Mouse (Mus musculus) stomach, postnatal 0 days (tissue): ENCODE measurements around the gene Inf2. TPM values are rescaled to one million over a fixed set of nuclear protein-coding genes. Genes with fewer than 3 reads are reported as not detected.
A peak's percentile ranks its signal among the peaks of the same experiment; 100 is the strongest.

Experiments used
- ATAC-seq: fragments of 200-750 bp; cut with Nextera tagmentation; 2 replicates; pipeline ENCODE4 v1.8.0; 2017; ENCODE audit not compliant: low FRiP score, low TSS enrichment
- DNase-seq: peaks from one replicate; pipeline ENCODE4 v3.0.0-alpha.2; 2016; ENCODE audit warnings: low spot score
- H3K27ac ChIP-seq: fragments of 300-500 bp; sonication (generic); replicated peaks from 2 replicates; pipeline ENCODE4 v1.5.1; 2014; ENCODE audit warnings: mild to moderate bottlenecking, control low read depth
- H3K27me3 ChIP-seq: fragments of 300-500 bp; sonication (generic); 2 replicates; pipeline ENCODE4 v1.6.1; 2014; ENCODE audit warnings: low read length; ENCODE audit not compliant: control insufficient read depth, insufficient read depth
- H3K36me3 ChIP-seq: fragments of 300-500 bp; sonication (generic); 2 replicates; pipeline ENCODE4 v1.6.1; 2014; ENCODE audit warnings: low read length, mixed read lengths; ENCODE audit not compliant: control insufficient read depth, insufficient read depth
- H3K4me1 ChIP-seq: fragments of 300-500 bp; sonication (generic); replicated peaks from 2 replicates; pipeline ENCODE4 v1.6.1; 2014; ENCODE audit warnings: antibody characterized with exemption; ENCODE audit not compliant: control insufficient read depth, insufficient read depth
- H3K4me2 ChIP-seq: fragments of 300-500 bp; sonication (generic); replicated peaks from 2 replicates; pipeline ENCODE4 v1.6.1; 2014; ENCODE audit warnings: low read depth, mild to moderate bottlenecking, control low read depth, moderate library complexity
- H3K4me3 ChIP-seq: fragments of 300-500 bp; sonication (generic); 2 replicates; pipeline ENCODE4 v1.5.1; 2014; ENCODE audit warnings: low read depth, low read length, control low read depth
- H3K9ac ChIP-seq: fragments of 300-500 bp; sonication (generic); 2 replicates; pipeline ENCODE4 v1.6.1; 2014; ENCODE audit warnings: mild to moderate bottlenecking, low read length, control low read depth, mixed read lengths
- H3K9me3 ChIP-seq: fragments of 300-500 bp; sonication (generic); 2 replicates; pipeline ENCODE4 v1.6.1; 2016; ENCODE audit warnings: low read length; ENCODE audit not compliant: control insufficient read depth
- CTCF ChIP-seq: IDR thresholded peaks from 2 replicates; pipeline ENCODE4 v1.5.1; 2016; ENCODE audit warnings: antibody characterized with exemption, low read depth, mild to moderate bottlenecking, moderate library complexity
- EP300 ChIP-seq: optimal IDR thresholded peaks from 2 replicates; pipeline ENCODE3; 2016; ENCODE audit warnings: antibody characterized with exemption
- WGBS: fragments of 180-500 bp; shearing (Covaris S2); extraction: QIAGEN DNeasy Blood & Tissue Kit; methylation state at CpG from one replicate; pipeline ENCODE4 v1.1.7; 2014; 5-methylcytosine and 5-hydroxymethylcytosine counted together
- polyA plus RNA-seq: library from polyadenylated mRNA; unstranded; fragments of >200 nt; fragmentation: Nextera tagmentation; extraction: Ambion mirVana; gene quantifications from 2 replicates; pipeline ENCODE4 v1.2.1, GENCODE M21; 2015

Gene Inf2
- polyA plus RNA-seq, 1 experiment from 2014 or later: 1.5 TPM

DNA sequence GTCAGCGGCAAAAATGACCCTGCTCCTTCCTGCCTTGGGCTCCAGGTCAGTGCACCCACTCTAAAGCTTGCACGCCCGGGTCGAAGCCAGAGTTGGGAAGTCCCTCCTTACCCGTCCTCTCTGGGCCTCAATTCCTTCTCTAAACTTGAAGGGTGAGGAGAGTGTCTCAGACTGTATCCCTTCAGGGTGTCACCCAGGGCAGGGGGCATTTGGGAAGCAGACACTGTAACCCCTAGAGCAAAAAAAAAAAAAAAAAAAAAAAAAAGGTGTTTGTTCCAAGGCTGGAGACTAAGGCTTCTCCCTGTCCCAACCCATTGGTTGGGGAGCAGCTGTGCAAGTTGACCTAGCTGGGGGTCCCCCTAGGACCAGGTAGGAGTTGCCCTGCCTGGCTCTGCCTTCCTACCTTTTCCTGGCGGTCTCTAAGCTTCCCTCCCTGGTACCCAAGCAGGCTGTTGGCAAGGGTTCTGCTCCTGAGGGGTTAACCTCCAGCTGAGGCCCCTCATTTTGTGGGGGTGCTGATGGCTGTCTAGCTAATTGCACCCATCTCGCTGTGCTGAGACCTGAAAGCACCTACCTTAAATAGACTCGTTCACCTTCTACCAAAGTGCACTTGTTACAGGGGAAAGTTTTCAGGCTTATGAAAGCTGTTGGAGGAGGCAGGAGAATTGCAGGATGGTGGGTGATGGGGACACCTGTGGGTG is 1.1 kb downstream of the Inf2 start:
- Histone ChIP-seq H3K27me3 (no peaks in the 10 kb centered on the region), H3K4me2 (peak overlapping the region; percentile 78), H3K36me3 (no peaks in the 10 kb centered on the region), H3K9me3 (no peaks in the 10 kb centered on the region), H3K4me3 (peak overlapping the region; percentile 50), H3K4me1 (peaks cover 5% of the 10 kb centered on the region), H3K9ac (0 out of 2 replicates have a peak overlapping the region, but pooled peaks have one; percentile 68), H3K27ac (no peak overlapping the region)
- ATAC-seq: no peak
- no peak for DNase-seq
- WGBS: 52% methylated on average over 8 of the region's 8 CpGs
- TF ChIP-seq CTCF: no peak
- no peak for TF ChIP-seq EP300

DNA sequence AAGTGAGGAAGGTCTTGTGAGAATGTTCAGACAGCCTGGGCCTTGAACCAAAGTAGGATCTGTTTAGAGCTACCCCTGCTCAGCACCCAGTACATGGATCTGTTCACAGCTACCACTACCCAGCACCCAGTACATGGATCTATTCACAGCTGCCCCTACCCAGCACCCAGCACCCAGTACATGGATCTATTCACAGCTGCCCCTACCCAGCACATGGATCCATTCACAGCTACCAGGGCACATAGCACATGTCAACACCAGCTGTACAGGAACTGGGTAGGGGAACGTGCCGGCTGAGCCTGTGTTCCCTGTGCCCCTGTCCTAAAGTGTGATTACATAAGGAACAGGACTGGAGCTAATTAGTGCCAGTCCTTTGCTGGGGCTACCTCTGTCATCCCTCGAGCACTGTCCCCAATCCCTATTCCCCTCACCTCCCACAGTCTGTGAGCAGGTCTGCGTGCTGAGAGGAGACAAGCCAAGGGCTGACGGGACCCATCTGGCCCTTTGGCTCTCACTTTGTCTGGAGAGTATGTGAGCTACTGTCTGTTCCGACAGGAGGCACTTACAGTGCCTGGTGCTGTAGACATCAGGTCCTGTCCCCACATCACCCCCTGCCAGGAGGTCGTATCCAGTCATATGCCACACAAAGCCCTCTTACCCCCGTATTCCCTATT is 2.1 kb downstream of the Inf2 start:
- Histone ChIP-seq H3K27me3 (no peaks in the 10 kb centered on the region), H3K36me3 (no peaks in the 10 kb centered on the region), H3K4me2 (no peak overlapping the region), H3K4me3 (no peak overlapping the region), H3K27ac (no peak overlapping the region), H3K9me3 (no peaks in the 10 kb centered on the region), H3K9ac (no peak overlapping the region), H3K4me1 (peaks cover 8% of the 10 kb centered on the region)
- WGBS: 80% methylated on average over 8 of the region's 8 CpGs
- ATAC-seq (no peak), DNase-seq (no peak)
- no peak for TF ChIP-seq EP300
- TF ChIP-seq CTCF: no peak

DNA sequence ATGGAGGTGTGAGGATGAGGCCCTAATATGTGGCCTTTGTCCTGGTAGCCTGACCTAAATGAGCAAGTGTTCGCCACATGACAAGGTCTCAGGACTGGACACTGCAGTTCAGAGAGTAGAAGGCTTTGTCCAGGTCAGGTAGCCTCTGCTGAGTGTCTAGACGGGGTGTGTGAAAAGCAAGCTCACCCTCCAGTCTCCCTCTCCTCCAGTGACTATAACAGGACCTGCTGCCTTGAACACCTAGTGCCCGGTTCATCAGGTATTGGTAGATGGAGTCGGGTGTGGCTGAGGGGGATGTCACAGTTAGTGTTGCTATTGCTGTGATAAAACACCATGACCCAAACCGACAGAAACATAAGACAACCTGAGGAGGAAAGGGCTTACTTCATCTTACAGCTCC is 2.7 kb downstream of the Inf2 start:
- WGBS: 83% methylated on average over 5 of the region's 5 CpGs
- no peak for ATAC-seq
- H3K4me1 ChIP-seq: peaks cover 8% of the 10 kb centered on the region

DNA sequence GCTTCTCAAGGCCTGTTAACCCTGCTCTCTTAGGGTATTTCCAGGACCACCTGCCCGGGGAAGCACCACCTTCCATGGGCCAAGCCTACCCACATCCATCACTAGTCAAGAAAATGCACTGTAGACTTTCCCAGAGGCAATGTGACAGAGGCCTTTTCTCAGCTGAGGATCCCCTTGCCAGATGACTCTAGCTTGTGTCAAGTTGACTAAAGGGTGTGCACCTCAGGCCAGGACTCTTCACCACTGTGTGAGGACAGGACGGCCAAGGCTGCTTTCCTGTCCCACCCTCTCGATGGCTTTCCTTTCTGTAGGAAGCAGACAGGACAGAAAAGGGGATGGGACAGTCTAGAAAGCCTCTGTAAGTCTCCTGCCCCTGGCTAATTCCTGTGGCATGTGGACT is 3.1 kb downstream of the Inf2 start:
- Histone ChIP-seq H3K4me1 (peaks cover 8% of the 10 kb centered on the region), H3K9me3 (no peaks in the 10 kb centered on the region), H3K4me2 (no peak overlapping the region), H3K36me3 (no peaks in the 10 kb centered on the region), H3K27ac (no peak overlapping the region), H3K9ac (no peak overlapping the region), H3K4me3 (no peak overlapping the region), H3K27me3 (no peaks in the 10 kb centered on the region)
- ATAC-seq: no peak
- 87% methylated on average over 3 of the region's 3 CpGs for WGBS
- DNase-seq: no peak
- TF ChIP-seq CTCF: no peak
- TF ChIP-seq EP300: no peak

More for the DNA sequence above, 2.7 kb downstream of the Inf2 start:
- Histone ChIP-seq H3K27me3 (no peaks in the 10 kb centered on the region), H3K9me3 (no peaks in the 10 kb centered on the region), H3K27ac (no peak overlapping the region), H3K36me3 (no peaks in the 10 kb centered on the region), H3K4me3 (no peak overlapping the region), H3K4me2 (no peak overlapping the region), H3K9ac (no peak overlapping the region)
- DNase-seq: no peak
- TF ChIP-seq CTCF (no peak), EP300 (no peak)

DNA sequence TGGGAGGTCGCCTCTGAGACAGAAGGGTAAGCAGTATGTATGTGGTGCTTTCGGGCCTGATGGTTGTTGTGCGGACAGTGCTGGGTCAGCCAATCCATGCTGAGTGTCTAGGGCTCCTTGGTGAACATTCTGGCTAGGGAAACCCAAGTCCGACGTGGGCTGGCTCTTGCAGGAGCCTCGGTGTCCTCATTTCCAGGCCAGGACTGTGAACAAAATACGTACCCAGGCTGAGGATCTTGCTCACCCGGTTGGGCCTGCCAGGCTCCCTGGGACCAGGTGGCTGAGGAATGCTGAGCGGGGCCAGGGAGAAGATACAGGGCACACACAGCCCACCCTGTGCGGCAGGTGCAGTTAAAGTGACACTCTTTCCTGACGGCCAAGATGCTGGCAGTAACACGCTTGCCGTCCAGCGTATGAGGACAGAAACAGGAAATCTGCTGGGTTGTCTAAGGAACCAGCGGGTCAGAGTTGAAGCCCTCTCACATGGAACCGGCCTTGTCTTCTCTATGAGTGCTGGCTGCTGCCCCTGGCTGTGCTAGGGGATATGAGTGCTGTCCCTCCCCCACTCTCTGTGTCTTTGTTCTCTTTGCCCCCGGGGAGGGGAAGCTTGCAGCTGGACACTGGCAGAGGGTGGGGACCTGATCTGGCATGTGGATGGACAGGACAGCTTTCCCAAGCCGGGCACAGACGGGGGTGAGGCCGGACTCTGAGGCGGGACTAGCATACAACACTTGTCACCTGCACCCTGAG is 4.6 kb downstream of the Inf2 start:
- peaks cover 5% of the 10 kb centered on the region; the same call in 1 of the 2 replicates for H3K4me1 ChIP-seq
- no peak overlapping the region for H3K27ac ChIP-seq
- H3K9ac ChIP-seq: no peak overlapping the region
- no peak overlapping the region for H3K4me2 ChIP-seq
- no peak overlapping the region for H3K4me3 ChIP-seq
- TF ChIP-seq CTCF (no peak), EP300 (no peak)
- 62% methylated on average over 21 of the region's 21 CpGs for WGBS
- H3K36me3 ChIP-seq: no peaks in the 10 kb centered on the region
- H3K27me3 ChIP-seq: no peaks in the 10 kb centered on the region
- DNase-seq: no peak
- ATAC-seq: no peak
- H3K9me3 ChIP-seq: no peaks in the 10 kb centered on the region
